Mouse (Mus musculus) lung, adult 2 months (tissue): ENCODE measurements around the gene March10.

ENCODE experiments used
- CTCF ChIP-seq: fragments of 200-500 bp; IDR thresholded peaks from 2 replicates; pipeline ENCODE4 v1.5.1; 2011; ENCODE audit warnings: mild to moderate bottlenecking, low read length, control low read depth; ENCODE audit not compliant: insufficient read depth
- POLR2A ChIP-seq: fragments of 200-500 bp; IDR thresholded peaks from 2 replicates; pipeline ENCODE4 v1.6.1; 2011; ENCODE audit warnings: low read depth, mild to moderate bottlenecking, control low read depth, low read length, borderline replicate concordance; ENCODE audit errors: extremely low read depth

DNA sequence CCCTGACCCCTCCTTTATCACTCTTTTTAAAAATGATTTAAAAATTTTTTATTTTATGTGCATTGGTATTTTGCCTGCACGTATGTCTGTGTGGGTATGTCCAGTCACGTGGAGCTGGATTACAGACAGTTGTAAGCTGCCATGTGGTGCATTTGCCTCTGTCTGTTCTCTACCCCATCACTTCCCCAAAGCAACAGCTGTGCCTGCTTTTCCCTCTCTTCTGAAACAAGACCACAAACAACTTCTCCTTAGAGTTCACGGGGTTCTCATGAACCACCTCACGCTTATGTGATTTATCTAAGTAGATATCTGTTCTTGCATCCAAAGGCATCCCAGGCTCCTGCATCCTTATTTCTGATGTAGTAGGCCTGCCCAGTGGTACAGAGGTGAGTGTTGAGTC, 45.8 kb upstream of the March10 start:
- TF ChIP-seq CTCF: no peak
- TF ChIP-seq POLR2A: no peak
